Mouse (Mus musculus) midbrain, embryonic 10.5 days (tissue): ENCODE data around the gene Ssc5d. TPM values are rescaled to one million over a fixed set of nuclear protein-coding genes. Genes with fewer than 3 reads are reported as not detected.

Experiments
- DNase-seq: peaks from one replicate; pipeline ENCODE4 v3.0.0-alpha.2; 2017; ENCODE audit warnings: low spot score
- H3K27ac ChIP-seq: fragments of 300-500 bp; sonication (generic); replicated peaks from 2 replicates; pipeline ENCODE4 v1.5.1; 2016; ENCODE audit warnings: mild to moderate bottlenecking
- H3K27me3 ChIP-seq: fragments of 300-500 bp; sonication (generic); 2 replicates; pipeline ENCODE4 v1.6.1; 2016; ENCODE audit warnings: low read depth, mild to moderate bottlenecking; ENCODE audit not compliant: poor library complexity, severe bottlenecking
- H3K36me3 ChIP-seq: fragments of 300-500 bp; sonication (generic); 2 replicates; pipeline ENCODE4 v1.6.1; 2016; ENCODE audit warnings: mild to moderate bottlenecking, moderate library complexity
- H3K4me1 ChIP-seq: fragments of 300-500 bp; sonication (generic); 2 replicates; pipeline ENCODE4 v1.6.1; 2016
- H3K4me3 ChIP-seq: fragments of 300-500 bp; sonication (generic); 2 replicates; pipeline ENCODE4 v1.5.1; 2016; ENCODE audit warnings: mild to moderate bottlenecking, moderate library complexity
- H3K9me3 ChIP-seq: fragments of 300-500 bp; sonication (generic); replicated peaks from 2 replicates; pipeline ENCODE4 v1.6.1; 2016; ENCODE audit warnings: mild to moderate bottlenecking
- WGBS: fragments of 180-500 bp; shearing (Covaris S2); methylation state at CpG from one replicate; pipeline ENCODE4 v1.1.7; 2016; 5-methylcytosine and 5-hydroxymethylcytosine counted together
- polyA plus RNA-seq: library from polyadenylated mRNA; unstranded; fragments of >200 nt; fragmentation: Nextera tagmentation; extraction: Ambion mirVana; gene quantifications from 2 replicates; pipeline ENCODE4 v1.2.1, GENCODE M21; 2016

Ssc5d gene
- polyA plus RNA-seq, 1 experiment from 2014 or later: 1.6 TPM

GRCm38 (mm10) chr7:4921824-4922482, 3.6 kb upstream of the Ssc5d start, which contains the start of gene Nat14:
Nat14 (plus strand) TSS chr7:4922028.
- WGBS: 28% methylated on average over 8 of the region's 8 CpGs
- H3K4me3 ChIP-seq: peak within 1 kb of the TSS; percentile 59
- no peaks in the 10 kb centered on the region for H3K9me3 ChIP-seq
- no peaks in the 10 kb centered on the region for H3K27me3 ChIP-seq
- DNase-seq: no peak
- peaks cover 45% of the 10 kb centered on the region for H3K36me3 ChIP-seq
- H3K4me1 ChIP-seq: peaks cover 82% of the 10 kb centered on the region
- H3K27ac ChIP-seq: peak within 1 kb of the TSS; percentile 94

- Histone ChIP-seq H3K4me3 (peak overlapping the region; percentile 59), H3K27me3 (no peaks in the 10 kb centered on the region), H3K4me1 (peaks cover 82% of the 10 kb centered on the region), H3K9me3 (no peaks in the 10 kb centered on the region), H3K27ac (peak overlapping the region; percentile 94), H3K36me3 (peaks cover 41% of the 10 kb centered on the region)
- WGBS: 0% methylated on average over 14 of the region's 14 CpGs
- DNase-seq: peak; percentile 96
Observed at GRCm38 (mm10) chr7:4922508-4922907, 3.1 kb upstream of the Ssc5d start.

DNA sequence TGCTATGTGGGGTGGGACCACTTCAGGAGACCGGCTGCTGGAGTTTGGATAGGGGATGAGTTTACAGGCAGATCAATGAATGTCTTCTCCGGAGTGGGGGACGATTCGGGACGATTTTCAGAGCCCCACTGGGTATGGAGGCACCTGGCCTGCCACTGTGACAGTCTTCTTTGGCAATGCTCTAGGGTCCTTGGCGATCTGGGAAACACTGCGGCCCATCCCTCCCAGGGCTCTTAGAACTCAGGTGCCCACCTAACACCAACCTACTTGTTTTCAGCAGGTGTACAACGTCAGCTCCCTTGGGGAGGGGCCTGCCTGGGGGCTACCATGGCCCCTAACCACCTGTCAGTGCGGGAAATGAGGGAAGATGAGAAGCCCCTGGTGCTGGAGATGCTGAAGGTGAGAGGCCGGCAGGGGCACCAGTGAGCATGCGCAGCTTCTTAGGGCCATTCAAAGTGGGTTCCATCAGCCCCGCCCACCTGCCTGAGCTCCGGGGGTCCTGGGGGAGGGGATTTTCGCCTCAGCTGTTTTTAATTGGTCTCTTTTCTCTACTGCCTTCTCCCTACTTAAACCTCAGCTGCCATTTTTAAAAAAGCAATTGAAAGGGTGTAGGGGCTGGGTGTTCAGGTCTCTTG, 2.5 kb upstream of the Ssc5d start:
- WGBS: under 1% methylated on average over 14 of the region's 14 CpGs

DNA sequence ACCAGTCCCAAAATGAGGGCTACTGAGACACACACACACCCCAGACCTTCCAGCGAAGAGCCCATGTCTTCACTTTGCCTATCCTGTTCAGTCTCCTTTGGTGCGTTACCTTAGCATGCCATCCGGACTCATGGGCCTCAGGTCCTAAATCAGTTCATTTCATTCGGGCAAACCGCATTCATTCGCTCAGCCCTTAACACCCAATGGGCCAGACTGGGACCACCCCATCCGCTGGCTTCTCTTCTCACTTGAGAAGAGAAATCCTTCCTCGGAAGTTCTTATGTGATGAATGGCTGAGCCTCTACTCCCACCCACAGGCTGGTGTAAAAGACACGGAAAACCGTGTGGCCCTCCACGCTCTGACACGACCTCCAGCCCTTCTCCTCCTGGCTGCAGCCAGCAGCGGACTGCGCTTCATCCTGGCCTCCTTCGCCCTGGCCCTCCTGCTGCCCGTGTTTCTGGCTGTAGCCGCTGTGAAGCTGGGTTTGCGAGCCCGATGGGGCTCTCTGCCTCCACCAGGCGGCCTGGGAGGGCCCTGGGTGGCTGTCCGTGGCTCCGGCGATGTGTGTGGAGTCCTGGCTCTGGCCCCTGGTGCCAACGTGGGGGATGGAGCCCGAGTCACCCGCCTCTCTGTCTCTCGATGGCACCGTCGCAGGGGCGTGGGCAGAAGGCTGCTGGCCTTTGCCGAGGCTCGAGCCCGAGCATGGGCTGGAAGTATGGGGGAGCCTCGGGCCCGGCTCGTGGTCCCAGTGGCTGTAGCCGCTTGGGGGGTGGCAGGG, 1.8 kb upstream of the Ssc5d start:
- H3K36me3 ChIP-seq: peaks cover 28% of the 10 kb centered on the region
- H3K27me3 ChIP-seq: no peaks in the 10 kb centered on the region
- peak; percentile 61 for DNase-seq
- peak overlapping the region; percentile 94 for H3K27ac ChIP-seq
- no peaks in the 10 kb centered on the region for H3K9me3 ChIP-seq
- WGBS: 4% methylated on average over 37 of the region's 37 CpGs
- peak overlapping the region; percentile 59 for H3K4me3 ChIP-seq
- H3K4me1 ChIP-seq: peaks cover 81% of the 10 kb centered on the region

More for the DNA sequence above, 2.5 kb upstream of the Ssc5d start:
- H3K9me3 ChIP-seq: no peaks in the 10 kb centered on the region
- H3K36me3 ChIP-seq: peaks cover 35% of the 10 kb centered on the region
- peak; percentile 86 for DNase-seq
- no peaks in the 10 kb centered on the region for H3K27me3 ChIP-seq
- H3K4me1 ChIP-seq: peaks cover 82% of the 10 kb centered on the region
- peak overlapping the region; percentile 94 for H3K27ac ChIP-seq
- H3K4me3 ChIP-seq: peak overlapping the region; percentile 59

DNA sequence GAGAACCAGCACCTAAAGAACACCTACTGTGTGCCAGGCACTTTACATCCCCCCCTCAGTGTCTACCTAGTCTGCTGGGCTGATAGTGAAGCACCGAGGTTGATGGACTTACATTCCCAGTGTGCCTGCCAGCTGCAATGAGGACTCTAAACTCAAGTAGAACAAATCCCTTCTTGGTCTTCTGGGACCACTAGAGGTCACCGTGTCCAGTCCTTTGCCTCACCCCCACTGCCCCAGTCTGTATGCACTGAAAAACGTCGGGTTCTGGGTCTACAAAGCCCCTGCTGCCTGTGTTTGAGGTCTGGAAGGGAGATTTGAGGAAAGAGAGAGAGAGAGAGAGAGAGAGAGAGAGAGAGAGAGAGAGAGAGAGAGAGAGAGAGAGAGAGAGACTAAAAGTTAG, 1.1 kb upstream of the Ssc5d start:
- H3K27ac ChIP-seq: peak overlapping the region; percentile 94
- DNase-seq: peak; percentile 40
- H3K4me1 ChIP-seq: peaks cover 80% of the 10 kb centered on the region
- under 1% methylated on average over 4 of the region's 4 CpGs for WGBS
- H3K36me3 ChIP-seq: peaks cover 21% of the 10 kb centered on the region
- no peaks in the 10 kb centered on the region for H3K27me3 ChIP-seq
- no peaks in the 10 kb centered on the region for H3K9me3 ChIP-seq
- peak overlapping the region; percentile 59 for H3K4me3 ChIP-seq

GRCm38 (mm10) chr7:4924891-4925301, 689 bp upstream of the Ssc5d start:
- WGBS: 8% methylated on average over 4 of the region's 4 CpGs
- no peaks in the 10 kb centered on the region for H3K27me3 ChIP-seq
- peaks cover 17% of the 10 kb centered on the region for H3K36me3 ChIP-seq
- H3K9me3 ChIP-seq: no peaks in the 10 kb centered on the region
- peak overlapping the region; percentile 59 for H3K4me3 ChIP-seq
- H3K4me1 ChIP-seq: peaks cover 80% of the 10 kb centered on the region
- peak overlapping the region; percentile 94 for H3K27ac ChIP-seq
- peak; percentile 35 for DNase-seq

DNA sequence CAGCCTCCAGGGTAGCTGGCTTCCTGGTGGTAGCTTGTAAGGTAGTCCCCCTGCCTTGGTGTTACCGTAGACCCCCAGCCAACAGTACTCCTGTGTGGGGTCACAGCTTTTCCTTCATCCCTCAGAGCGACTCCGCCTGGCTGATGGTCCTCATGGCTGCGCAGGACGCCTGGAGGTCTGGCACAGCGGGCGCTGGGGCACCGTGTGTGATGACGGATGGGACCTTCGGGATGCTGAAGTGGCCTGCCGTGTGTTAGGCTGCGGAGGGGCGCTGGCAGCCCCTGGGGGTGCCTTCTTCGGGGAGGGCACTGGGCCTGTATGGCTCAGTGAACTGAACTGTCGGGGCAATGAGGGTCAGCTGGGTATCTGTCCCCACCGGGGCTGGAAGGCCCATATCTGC, 1.3 kb downstream of the Ssc5d start:
- Histone ChIP-seq H3K4me3 (no peak overlapping the region), H3K36me3 (no peaks in the 10 kb centered on the region), H3K9me3 (no peaks in the 10 kb centered on the region), H3K27me3 (no peaks in the 10 kb centered on the region), H3K4me1 (peaks cover 64% of the 10 kb centered on the region), H3K27ac (peak overlapping the region; percentile 94)
- no peak for DNase-seq
- 76% methylated on average over 16 of the region's 16 CpGs for WGBS

- H3K27me3 ChIP-seq: no peaks in the 10 kb centered on the region
- no peaks in the 10 kb centered on the region for H3K36me3 ChIP-seq
- H3K9me3 ChIP-seq: no peaks in the 10 kb centered on the region
- H3K27ac ChIP-seq: peak overlapping the region; percentile 94
- no peak overlapping the region for H3K4me3 ChIP-seq
- H3K4me1 ChIP-seq: peaks cover 55% of the 10 kb centered on the region
- 65% methylated on average over 8 of the region's 8 CpGs for WGBS
- DNase-seq: no peak
Observed at GRCm38 (mm10) chr7:4927711-4928110, 2.1 kb downstream of the Ssc5d start.

- DNase-seq: no peak
- H3K27ac ChIP-seq: no peak overlapping the region
- no peaks in the 10 kb centered on the region for H3K36me3 ChIP-seq
- WGBS: 88% methylated on average over 17 of the region's 17 CpGs
- no peaks in the 10 kb centered on the region for H3K9me3 ChIP-seq
- no peak overlapping the region for H3K4me3 ChIP-seq
- H3K27me3 ChIP-seq: no peaks in the 10 kb centered on the region
- peaks cover 49% of the 10 kb centered on the region for H3K4me1 ChIP-seq
Observed at GRCm38 (mm10) chr7:4928323-4928722, 2.7 kb downstream of the Ssc5d start.

DNA sequence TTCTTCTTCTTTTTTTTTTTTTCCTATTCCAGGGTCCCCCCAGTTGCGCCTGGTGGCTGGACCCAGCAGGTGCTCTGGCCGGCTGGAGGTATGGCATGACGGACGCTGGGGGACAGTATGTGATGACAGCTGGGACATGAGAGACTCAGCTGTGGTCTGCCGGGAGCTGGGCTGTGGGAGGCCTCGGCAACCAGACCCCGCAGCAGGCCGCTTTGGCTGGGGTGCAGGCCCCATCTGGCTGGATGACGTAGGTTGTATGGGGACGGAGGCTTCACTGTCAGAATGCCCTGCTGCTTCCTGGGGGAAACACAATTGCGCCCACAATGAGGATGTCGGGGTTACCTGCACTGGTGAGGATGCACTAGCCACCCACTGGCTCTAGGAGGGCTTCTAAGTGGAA, 7.5 kb downstream of the Ssc5d start:
- no peak overlapping the region for H3K4me3 ChIP-seq
- H3K27me3 ChIP-seq: no peaks in the 10 kb centered on the region
- DNase-seq: no peak
- no peak overlapping the region for H3K27ac ChIP-seq
- H3K4me1 ChIP-seq: peaks cover 1% of the 10 kb centered on the region; the same call in 1 of the 2 replicates
- peaks cover 6% of the 10 kb centered on the region; the same call in 1 of the 2 replicates for H3K9me3 ChIP-seq
- no peaks in the 10 kb centered on the region for H3K36me3 ChIP-seq
- 72% methylated on average over 12 of the region's 12 CpGs for WGBS

DNA sequence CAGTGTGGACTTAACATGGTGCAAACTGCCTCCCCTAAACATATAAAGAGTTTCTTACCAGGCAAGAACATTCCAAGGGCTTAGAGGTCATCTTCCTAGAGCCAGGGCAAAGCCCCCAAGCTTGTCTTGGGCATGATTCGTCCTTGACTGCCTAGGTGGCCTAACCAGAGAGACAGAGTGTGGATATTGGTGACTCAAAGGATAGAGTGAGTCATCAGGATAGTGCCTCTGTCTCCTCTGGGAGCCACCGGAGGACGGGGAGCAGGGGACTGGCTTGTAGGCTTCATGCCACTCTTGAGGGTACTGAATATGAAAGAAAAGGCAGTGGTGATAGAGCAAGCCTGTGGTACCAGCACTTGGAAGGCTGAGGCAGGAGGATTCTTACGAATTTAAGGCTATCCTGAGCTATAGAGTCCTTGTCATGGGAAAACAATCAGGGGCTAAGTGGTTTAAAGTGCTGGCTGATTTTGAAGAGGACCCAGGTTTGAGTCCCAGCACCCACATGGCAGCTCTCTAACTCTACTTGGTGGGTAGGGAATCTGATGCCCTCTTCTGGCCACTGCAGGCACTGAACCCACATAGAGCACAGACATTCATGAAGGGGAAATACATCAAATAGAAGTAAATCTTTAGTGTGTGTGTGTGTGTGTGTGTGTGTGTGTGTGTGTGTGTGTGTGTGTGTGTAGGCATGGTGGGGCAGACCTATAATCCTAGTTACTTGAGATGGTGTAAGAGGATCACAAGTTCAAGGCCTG, 8.8 kb downstream of the Ssc5d start:
- Histone ChIP-seq H3K9me3 (peaks cover 6% of the 10 kb centered on the region; the same call in 1 of the 2 replicates), H3K36me3 (no peaks in the 10 kb centered on the region), H3K27me3 (no peaks in the 10 kb centered on the region), H3K4me3 (no peak overlapping the region), H3K4me1 (no peaks in the 10 kb centered on the region), H3K27ac (no peak overlapping the region)
- 85% methylated on average over 4 of the region's 4 CpGs for WGBS
- no peak for DNase-seq

DNA sequence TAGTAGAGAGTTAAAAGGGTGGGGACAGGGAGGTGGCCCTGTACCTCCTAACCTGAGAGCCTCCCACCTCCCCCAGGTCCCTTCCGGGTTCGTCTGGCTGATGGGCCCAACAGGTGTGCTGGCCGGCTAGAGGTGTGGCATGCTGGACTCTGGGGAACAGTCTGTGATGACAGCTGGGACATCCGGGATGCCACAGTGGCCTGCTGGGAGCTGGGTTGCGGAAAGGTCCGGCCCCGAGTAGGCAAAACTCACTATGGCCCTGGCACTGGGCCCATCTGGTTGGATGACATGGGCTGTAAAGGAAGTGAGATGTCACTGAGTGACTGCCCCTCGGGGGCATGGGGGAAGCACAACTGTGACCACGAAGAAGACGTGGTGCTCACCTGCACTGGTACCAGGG, 11.2 kb downstream of the Ssc5d start:
- Histone ChIP-seq H3K9me3 (peaks cover 6% of the 10 kb centered on the region; the same call in 1 of the 2 replicates), H3K27ac (no peak overlapping the region), H3K4me1 (no peaks in the 10 kb centered on the region), H3K4me3 (no peak overlapping the region), H3K27me3 (no peaks in the 10 kb centered on the region), H3K36me3 (no peaks in the 10 kb centered on the region)
- no peak for DNase-seq
- WGBS: 85% methylated on average over 10 of the region's 10 CpGs
